Mouse (Mus musculus) lung, adult 18-20 months (tissue): ENCODE results near the gene Nkain1.

Source experiments
- DNase-seq, 2 experiments: peaks; one replicate each; pipeline ENCODE4 v3.0.0; 2022; ENCODE audit warnings: mixed read lengths in 2 of 2

Gene Nkain1

GRCm38 (mm10) chr4:130574048-130574413 lies at the start of gene Nkain1:
Nkain1 (minus strand) TSS chr4:130574173.
- DNase-seq: peak in 1 of 2 experiments; percentile 15

- no peak for DNase-seq
Observed at GRCm38 (mm10) chr4:130578734-130579274, 4.8 kb upstream of the Nkain1 start.

GRCm38 (mm10) chr4:130577081-130577480 lies 3.1 kb upstream of the Nkain1 start:
- no peak for DNase-seq

GRCm38 (mm10) chr4:130576247-130576931 lies 2.4 kb upstream of the Nkain1 start:
- no peak for DNase-seq

GRCm38 (mm10) chr4:130575533-130575932 lies 1.6 kb upstream of the Nkain1 start:
- no peak for DNase-seq

GRCm38 (mm10) chr4:130574861-130575460 lies 988 bp upstream of the Nkain1 start:
- no peak for DNase-seq

- no peak for DNase-seq
Observed at GRCm38 (mm10) chr4:130573351-130574047, 474 bp downstream of the Nkain1 start.

- no peak for DNase-seq
Observed at GRCm38 (mm10) chr4:130573012-130573350, 992 bp downstream of the Nkain1 start.

- no peak for DNase-seq
Observed at GRCm38 (mm10) chr4:130572545-130572944, 1.4 kb downstream of the Nkain1 start.

- no peak for DNase-seq
Observed at GRCm38 (mm10) chr4:130570941-130571720, 2.8 kb downstream of the Nkain1 start.

GRCm38 (mm10) chr4:130568043-130568978 lies 5.7 kb downstream of the Nkain1 start:
- DNase-seq: no peak

- DNase-seq: no peak
Observed at GRCm38 (mm10) chr4:130563820-130564219, 10.2 kb downstream of the Nkain1 start.

- no peak for DNase-seq
Observed at GRCm38 (mm10) chr4:130563260-130563756, 10.7 kb downstream of the Nkain1 start.

GRCm38 (mm10) chr4:130560576-130561310 lies 13.2 kb downstream of the Nkain1 start:
- no peak for DNase-seq

- no peak for DNase-seq
Observed at GRCm38 (mm10) chr4:130559220-130559619, 14.8 kb downstream of the Nkain1 start.

GRCm38 (mm10) chr4:130557852-130558251 lies 16.1 kb downstream of the Nkain1 start:
- DNase-seq: peak; percentile 21 to 50

- no peak for DNase-seq
Observed at GRCm38 (mm10) chr4:130556992-130557391, 17.0 kb downstream of the Nkain1 start.

GRCm38 (mm10) chr4:130556224-130556623 lies 17.7 kb downstream of the Nkain1 start:
- no peak for DNase-seq

- no peak for DNase-seq
Observed at GRCm38 (mm10) chr4:130553121-130553448, 20.9 kb downstream of the Nkain1 start.

- DNase-seq: no peak
Observed at GRCm38 (mm10) chr4:130552312-130553120, 21.5 kb downstream of the Nkain1 start.
